Mouse (Mus musculus) G1E (cell line): ENCODE data around the gene Ankrd40.

Source experiments
- CTCF ChIP-seq: IDR thresholded peaks from 2 replicates; pipeline ENCODE4 v1.5.1; 2012; ENCODE audit warnings: low read depth, low read length, inconsistent platforms, mixed read lengths
- GATA1 ChIP-seq: IDR thresholded peaks from 2 replicates; pipeline ENCODE4 v1.6.1; 2012; ENCODE audit warnings: borderline replicate concordance, low read length, inconsistent platforms, mixed read lengths
- GATA2 ChIP-seq: IDR thresholded peaks from 2 replicates; pipeline ENCODE4 v1.6.1; 2012; ENCODE audit warnings: low read depth, low read length, inconsistent platforms, borderline replicate concordance
- POLR2AphosphoS5 ChIP-seq: IDR thresholded peaks from 2 replicates; pipeline ENCODE4 v1.6.1; 2012; ENCODE audit warnings: low read depth, low read length, inconsistent platforms; ENCODE audit not compliant: insufficient replicate concordance
- TAL1 ChIP-seq: conservative IDR thresholded peaks from 2 replicates; pipeline ENCODE4 v1.6.1; 2012; ENCODE audit warnings: low read depth, low read length, inconsistent platforms, mixed read lengths

GRCm38 (mm10) chr11:94317014-94317413, 10.8 kb upstream of the Ankrd40 start:
- TF ChIP-seq CTCF (no peak), GATA1 (no peak), POLR2AphosphoS5 (no peak), TAL1 (no peak), GATA2 (no peak)
